Mouse (Mus musculus) hindbrain, embryonic 11.5 days (tissue): ENCODE measurements around the gene Glyatl3. TPM values are rescaled to one million over a fixed set of nuclear protein-coding genes. Genes with fewer than 3 reads are reported as not detected.

ENCODE experiments used
- ATAC-seq: fragments of 200-750 bp; cut with Nextera tagmentation; 2 replicates; pipeline ENCODE4 v1.8.0; 2017; ENCODE audit warnings: mild to moderate bottlenecking, moderate TSS enrichment, moderate library complexity; ENCODE audit not compliant: low FRiP score
- DNase-seq: peaks from one replicate; pipeline ENCODE4 v3.0.0-alpha.2; 2015; ENCODE audit warnings: low spot score
- H3K27ac ChIP-seq: fragments of 300-500 bp; sonication (generic); 2 replicates; pipeline ENCODE4 v1.5.1; 2014; ENCODE audit warnings: mild to moderate bottlenecking, low read depth, low read length
- H3K27me3 ChIP-seq: fragments of 300-500 bp; sonication (generic); 2 replicates; pipeline ENCODE4 v1.6.1; 2014; ENCODE audit warnings: mild to moderate bottlenecking, low read length, moderate library complexity, mixed read lengths; ENCODE audit not compliant: control insufficient read depth, insufficient read depth
- H3K36me3 ChIP-seq: fragments of 300-500 bp; sonication (generic); 2 replicates; pipeline ENCODE4 v1.6.1; 2014; ENCODE audit warnings: mild to moderate bottlenecking, low read length, moderate library complexity, mixed read lengths; ENCODE audit not compliant: control insufficient read depth, insufficient read depth
- H3K4me1 ChIP-seq: fragments of 300-500 bp; sonication (generic); replicated peaks from 2 replicates; pipeline ENCODE4 v1.6.1; 2014; ENCODE audit warnings: low read length, mixed read lengths; ENCODE audit not compliant: control insufficient read depth, insufficient read depth
- H3K4me2 ChIP-seq: fragments of 300-500 bp; sonication (generic); replicated peaks from 2 replicates; pipeline ENCODE4 v1.6.1; 2014; ENCODE audit warnings: mild to moderate bottlenecking, low read depth, low read length
- H3K4me3 ChIP-seq: fragments of 300-500 bp; sonication (generic); 2 replicates; pipeline ENCODE4 v1.5.1; 2014; ENCODE audit warnings: low read depth, low read length
- H3K9ac ChIP-seq: fragments of 300-500 bp; sonication (generic); 2 replicates; pipeline ENCODE4 v1.6.1; 2014; ENCODE audit warnings: low read depth, low read length
- H3K9me3 ChIP-seq: fragments of 300-500 bp; sonication (generic); 2 replicates; pipeline ENCODE4 v1.6.1; 2016; ENCODE audit warnings: low read length; ENCODE audit not compliant: control insufficient read depth
- WGBS: fragments of 180-500 bp; shearing (Covaris S2); extraction: QIAGEN DNeasy Blood & Tissue Kit; methylation state at CpG from one replicate; pipeline ENCODE4 v1.1.7; 2014; 5-methylcytosine and 5-hydroxymethylcytosine counted together
- polyA plus RNA-seq: library from polyadenylated mRNA; unstranded; fragments of >200 nt; fragmentation: Nextera tagmentation; extraction: Ambion mirVana; gene quantifications from 2 replicates; pipeline ENCODE4 v1.2.1, GENCODE M21; 2014

Glyatl3 gene
- polyA plus RNA-seq, 1 experiment from 2014 or later = not detected

- WGBS = 33% methylated on average over 4 of the region's 4 CpGs
- H3K4me3 ChIP-seq = no peak overlapping the region
- ATAC-seq (no peak), DNase-seq (no peak)
- no peak overlapping the region for H3K27ac ChIP-seq
- no peaks in the 10 kb centered on the region for H3K27me3 ChIP-seq
- no peaks in the 10 kb centered on the region for H3K36me3 ChIP-seq
- H3K4me2 ChIP-seq = no peak overlapping the region
- H3K9ac ChIP-seq = no peak overlapping the region
- no peaks in the 10 kb centered on the region for H3K4me1 ChIP-seq
- no peaks in the 10 kb centered on the region for H3K9me3 ChIP-seq
These were observed 14.3 kb downstream of the Glyatl3 start for GRCm38 (mm10) chr17:40899783-40900363.

GRCm38 (mm10) chr17:40896863-40897262 lies 17.3 kb downstream of the Glyatl3 start:
- 83% methylated on average over 1 of the region's 1 CpGs for WGBS
- Histone ChIP-seq H3K36me3 (no peaks in the 10 kb centered on the region), H3K4me3 (no peak overlapping the region), H3K9me3 (no peaks in the 10 kb centered on the region), H3K4me2 (no peak overlapping the region), H3K4me1 (no peaks in the 10 kb centered on the region), H3K9ac (no peak overlapping the region), H3K27me3 (no peaks in the 10 kb centered on the region), H3K27ac (no peak overlapping the region)
- DNase-seq (peak; percentile 25), ATAC-seq (no peak)

GRCm38 (mm10) chr17:40887849-40888536 lies 26.2 kb downstream of the Glyatl3 start:
- H3K27me3 ChIP-seq = no peaks in the 10 kb centered on the region
- no peaks in the 10 kb centered on the region for H3K4me1 ChIP-seq
- H3K4me2 ChIP-seq = no peak overlapping the region
- DNase-seq (no peak), ATAC-seq (no peak)
- no peak overlapping the region for H3K4me3 ChIP-seq
- no peaks in the 10 kb centered on the region for H3K36me3 ChIP-seq
- H3K9ac ChIP-seq = no peak overlapping the region
- 89% methylated on average over 4 of the region's 4 CpGs for WGBS
- H3K9me3 ChIP-seq = no peaks in the 10 kb centered on the region
- no peak overlapping the region for H3K27ac ChIP-seq

GRCm38 (mm10) chr17:40885155-40885554 lies 29.0 kb downstream of the Glyatl3 start:
- H3K9me3 ChIP-seq = no peaks in the 10 kb centered on the region
- DNase-seq = no peak
- 86% methylated on average over 4 of the region's 4 CpGs for WGBS
- no peak overlapping the region for H3K9ac ChIP-seq
- no peaks in the 10 kb centered on the region for H3K27me3 ChIP-seq
- no peaks in the 10 kb centered on the region for H3K4me1 ChIP-seq
- no peak overlapping the region for H3K4me3 ChIP-seq
- H3K4me2 ChIP-seq = no peak overlapping the region
- no peak overlapping the region for H3K27ac ChIP-seq
- no peak for ATAC-seq
- no peaks in the 10 kb centered on the region for H3K36me3 ChIP-seq

- no peak for ATAC-seq
- 88% methylated on average over 6 of the region's 6 CpGs for WGBS
These were observed 32.0 kb downstream of the Glyatl3 start for GRCm38 (mm10) chr17:40882172-40882571.

GRCm38 (mm10) chr17:40879924-40880691 lies 34.0 kb downstream of the Glyatl3 start, which contains the start of gene 9130008F23Rik:
9130008F23Rik (minus strand) TSS chr17:40880559.
- Histone ChIP-seq H3K27ac (no peak within 1 kb of the TSS), H3K27me3 (no peaks in the 10 kb centered on the region), H3K4me1 (no peaks in the 10 kb centered on the region), H3K4me3 (peak within 1 kb of the TSS; percentile 52), H3K9me3 (no peaks in the 10 kb centered on the region), H3K9ac (peak within 1 kb of the TSS; percentile 62), H3K4me2 (peak within 1 kb of the TSS; percentile 89), H3K36me3 (no peaks in the 10 kb centered on the region)
- ATAC-seq (peak; percentile 77), DNase-seq (peak; percentile 60)
- under 1% methylated on average over 40 of the region's 40 CpGs for WGBS

More at GRCm38 (mm10) chr17:40882172-40882571, 32.0 kb downstream of the Glyatl3 start:
- Histone ChIP-seq H3K4me2 (no peak overlapping the region), H3K4me1 (no peaks in the 10 kb centered on the region), H3K4me3 (no peak overlapping the region), H3K27me3 (no peaks in the 10 kb centered on the region), H3K9me3 (no peaks in the 10 kb centered on the region), H3K27ac (no peak overlapping the region), H3K9ac (no peak overlapping the region), H3K36me3 (no peaks in the 10 kb centered on the region)
- no peak for DNase-seq

- Histone ChIP-seq H3K27ac (no peak overlapping the region), H3K4me2 (peak overlapping the region; percentile 89), H3K4me1 (no peaks in the 10 kb centered on the region), H3K9ac (peak overlapping the region; percentile 62), H3K27me3 (no peaks in the 10 kb centered on the region), H3K4me3 (peak overlapping the region; percentile 52), H3K9me3 (no peaks in the 10 kb centered on the region), H3K36me3 (no peaks in the 10 kb centered on the region)
- DNase-seq = no peak
- ATAC-seq = no peak
- WGBS = 6% methylated on average over 6 of the region's 6 CpGs
These were observed 34.6 kb downstream of the Glyatl3 start for GRCm38 (mm10) chr17:40879528-40879923.

GRCm38 (mm10) chr17:40877741-40878140 lies 36.4 kb downstream of the Glyatl3 start:
- H3K4me1 ChIP-seq = no peaks in the 10 kb centered on the region

More at GRCm38 (mm10) chr17:40877741-40878140, 36.4 kb downstream of the Glyatl3 start:
- Histone ChIP-seq H3K9ac (no peak overlapping the region), H3K4me3 (no peak overlapping the region), H3K27me3 (no peaks in the 10 kb centered on the region), H3K36me3 (no peaks in the 10 kb centered on the region), H3K9me3 (no peaks in the 10 kb centered on the region), H3K27ac (no peak overlapping the region), H3K4me2 (no peak overlapping the region)
- 43% methylated on average over 3 of the region's 3 CpGs for WGBS
- ATAC-seq (no peak), DNase-seq (no peak)
